In genomic region chr6:116895114-116895513, GRCm38 (mm10) we compare ENCODE assay signal across 7 mouse cellular contexts.
DNase-seq lines count a peak whose midpoint lies in the region; ATAC-seq lines count a peak whose summit lies in the region.

No protein-coding gene starts in this region.

- 31% methylated on average over 5 of the region's 5 CpGs for WGBS in lung, embryonic 15.5 days

- no peak overlapping the region for H3K9ac ChIP-seq in lung, embryonic 15.5 days

- no peaks in the 10 kb centered on the region for H3K9me3 ChIP-seq in lung, embryonic 15.5 days

- no peaks in the 10 kb centered on the region for H3K27me3 ChIP-seq in lung, embryonic 15.5 days

- H3K4me3 ChIP-seq in lung, embryonic 15.5 days, result no peak overlapping the region

- H3K4me1 ChIP-seq in lung, embryonic 15.5 days, result peaks cover 18% of the 10 kb centered on the region

- no peaks in the 10 kb centered on the region for H3K36me3 ChIP-seq in lung, embryonic 15.5 days

- peak; percentile 86 for ATAC-seq in lung, embryonic 15.5 days (ENCODE audit: borderline replicate concordance, extremely low read depth, low FRiP score, low TSS enrichment)
- peak; percentile 70 for ATAC-seq in frontal cortex, adult (ENCODE audit: low TSS enrichment)

- DNase-seq in lung, adult 18-20 months, result no peak
- peak; percentile 15 to 25 for DNase-seq in cerebellum, adult 18-20 months
- DNase-seq in layer of hippocampus, adult 9-11 months, result peak; percentile 53
- peak; percentile 15 for DNase-seq in ovary, postnatal 36 days (ENCODE audit: low spot score)
- DNase-seq in spleen, postnatal 14 days (ENCODE audit: low spot score in 2 of 2), result no peak

- H3K27ac ChIP-seq in lung, embryonic 15.5 days, result peak overlapping the region; percentile 56; the same call in 1 of the 2 replicates

- no peak overlapping the region for H3K4me2 ChIP-seq in lung, embryonic 15.5 days

Comparison
In these comparisons a context has a peak if more than half of its experiments do, and no peak if none do; other contexts are left out.
1. DNase-seq: peak in cerebellum, adult 18-20 months (2 of 2), layer of hippocampus, adult 9-11 months (single experiment) and ovary, postnatal 36 days (single experiment); none in lung, adult 18-20 months (0 of 2) and spleen, postnatal 14 days (0 of 2).